ENCODE assay signal across 8 mouse cellular contexts in the genomic region with DNA sequence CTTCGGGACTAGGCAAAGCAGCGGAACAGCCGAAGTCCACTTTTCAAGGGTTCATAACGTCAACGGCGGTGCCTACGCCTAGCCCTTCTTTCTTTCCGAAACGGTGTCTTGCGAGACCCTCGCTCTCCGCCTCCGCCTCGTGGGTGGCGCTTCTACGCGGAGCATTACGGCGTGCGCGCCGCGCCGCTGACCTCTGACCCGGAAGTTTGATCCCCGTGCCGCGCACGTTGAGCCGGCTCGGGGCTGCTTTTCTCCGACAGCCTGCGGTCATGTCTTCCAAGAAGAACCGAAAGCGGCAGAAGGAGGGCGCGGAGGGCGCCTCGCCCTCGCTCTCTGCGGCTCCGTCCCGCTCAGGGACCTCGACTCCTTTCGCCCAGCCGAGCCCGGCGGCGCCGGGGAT. TPM values are rescaled to one million over a fixed set of nuclear protein-coding genes. Genes with fewer than 3 reads are reported as not detected.
DNase-seq lines count a peak whose midpoint lies in the region; ATAC-seq lines count a peak whose summit lies in the region.

A gene (minus strand): TSS at position 140 of the 400 bp plus-strand sequence.

- peaks cover 34% of the 10 kb centered on the region for H3K4me1 ChIP-seq in megakaryocyte, embryonic 14.5 days

- peak; percentile 63 for ATAC-seq in common myeloid progenitor, adult 5-6 weeks (replicated peaks; ENCODE audit: low read depth, poor library complexity, severe bottlenecking)

- no peaks in the 10 kb centered on the region for H3K27me3 ChIP-seq in megakaryocyte, embryonic 14.5 days (replicated peaks)

- DNase-seq in ZHBTc4 (ENCODE audit: low read depth, low spot score) = peak; percentile 98
- peak; percentile 71 to 78 for DNase-seq in gastrocnemius, adult 8-10 months (ENCODE audit: low spot score in 2 of 2)
- DNase-seq in hindlimb bud, embryonic 11.5 days (ENCODE audit: extremely low spot score, low read depth, low spot score) = peak; percentile 93
- peak; percentile 83 to 87 for DNase-seq in left cerebral cortex, adult 8-10 months (ENCODE audit: low spot score in 2 of 2)
- DNase-seq in right cerebral cortex, postnatal 10 days (ENCODE audit: low spot score in 2 of 2) = peak; percentile 96
- peak; percentile 92 for DNase-seq in urinary bladder, postnatal 25 days (ENCODE audit: low spot score)

- H3K9me3 ChIP-seq in megakaryocyte, embryonic 14.5 days = no peaks in the 10 kb centered on the region

- H3K4me3 ChIP-seq in megakaryocyte, embryonic 14.5 days (replicated peaks) = peak within 1 kb of the TSS; percentile 92

- H3K36me3 ChIP-seq in megakaryocyte, embryonic 14.5 days (replicated peaks; ENCODE audit: low read length) = peaks cover 23% of the 10 kb centered on the region

RNA-seq across cellular contexts. Expression of the gene that starts here (rescaled TPM):
- total RNA-seq in common myeloid progenitor, adult 5-6 weeks (2017) = 27.5 and 29.1 TPM in 2 replicates
- total RNA-seq in gastrocnemius, adult 8-10 months (2022) = 10 to 100 TPM; 24.8 to 33.1 (median 31.6) TPM
- total RNA-seq in left cerebral cortex, adult 8-10 months (2022) = 1 to 10 TPM; 5.7 to 7.7 (median 6.7) TPM
- polyA plus RNA-seq in megakaryocyte, embryonic 14.5 days (2012; ENCODE audit: insufficient read depth, low replicate concordance) = 11.3 and 12.7 TPM in 2 replicates

Comparison
In these comparisons a context has a peak if more than half of its experiments do, and no peak if none do; other contexts are left out.
1. Peak in every context shown above with its lines: DNase-seq, ATAC-seq and H3K4me3 ChIP-seq.